Mouse (Mus musculus): Measurements from ENCODE around the gene Zc3h18. TPM values are rescaled to one million over a fixed set of nuclear protein-coding genes. Genes with fewer than 3 reads are reported as not detected.

Gene Zc3h18
- total RNA-seq, 2 experiments from 2014 or later: 21.6 to 23.5 TPM

DNA sequence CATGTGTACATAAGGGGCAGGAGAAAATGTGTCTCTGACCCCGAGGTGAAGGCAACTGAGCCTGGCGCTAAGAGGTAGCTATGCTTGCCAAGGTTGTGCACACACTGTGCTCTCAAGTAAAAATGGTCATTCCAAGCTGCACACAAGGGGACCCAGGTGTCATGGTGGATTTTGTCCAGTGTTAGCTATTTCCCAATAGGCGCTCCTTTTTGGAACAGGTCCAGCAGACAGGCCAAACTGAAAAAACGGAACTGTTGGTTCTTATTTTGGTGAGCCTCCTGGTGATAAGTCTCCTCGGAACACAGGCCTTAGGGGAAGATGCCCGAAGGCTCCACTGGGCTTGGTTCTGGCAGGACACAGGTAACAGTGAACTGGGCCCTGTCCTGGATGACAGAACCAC lies 78.0 kb downstream of the Zc3h18 start:
- intact Hi-C loops (cut with DNase I; ENCODE audit: low total_unique reads): no loop called here
- no peak for DNase-seq

- intact Hi-C loops (cut with DNase I; ENCODE audit: low total_unique reads): no loop called here
- no peak for DNase-seq
Observed at GRCm38 (mm10) chr8:122457171-122457570, 80.8 kb downstream of the Zc3h18 start.

GRCm38 (mm10) chr8:122459218-122459900 lies 83.0 kb downstream of the Zc3h18 start:
- no peak for DNase-seq
- intact Hi-C loops (cut with DNase I; ENCODE audit: low total_unique reads): no loop called here

DNA sequence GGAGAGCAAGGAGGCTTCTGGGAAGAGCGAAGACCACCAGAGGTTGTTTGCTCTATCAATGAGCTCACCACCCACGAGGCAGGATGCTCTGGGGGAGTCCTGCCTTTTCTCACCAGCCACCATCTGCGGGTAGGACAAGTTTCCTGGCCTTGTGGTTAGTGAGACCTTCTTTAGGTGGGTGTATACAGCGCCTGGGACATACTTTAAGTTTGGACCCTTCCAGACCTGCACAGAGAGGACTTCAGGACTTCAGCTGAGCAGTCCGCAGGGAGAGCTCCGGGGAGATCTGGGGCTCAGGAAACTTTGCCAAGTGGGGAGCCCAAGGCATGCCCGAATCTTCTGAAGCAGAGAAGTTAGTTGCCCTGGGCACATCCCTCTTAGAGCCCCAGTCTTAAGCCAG lies 83.6 kb downstream of the Zc3h18 start:
- DNase-seq: no peak
- intact Hi-C loops (cut with DNase I; ENCODE audit: low total_unique reads): no loop called here

GRCm38 (mm10) chr8:122460524-122461472 lies 84.4 kb downstream of the Zc3h18 start, which contains the start of gene Snai3:
Snai3 (minus strand) TSS chr8:122460733.
- peak; percentile 67 for DNase-seq
- intact Hi-C loops (cut with DNase I; ENCODE audit: low total_unique reads): no loop called here

- intact Hi-C loops (cut with DNase I; ENCODE audit: low total_unique reads): no loop called here
Observed at GRCm38 (mm10) chr8:122461473-122462148, 85.2 kb downstream of the Zc3h18 start.

DNA sequence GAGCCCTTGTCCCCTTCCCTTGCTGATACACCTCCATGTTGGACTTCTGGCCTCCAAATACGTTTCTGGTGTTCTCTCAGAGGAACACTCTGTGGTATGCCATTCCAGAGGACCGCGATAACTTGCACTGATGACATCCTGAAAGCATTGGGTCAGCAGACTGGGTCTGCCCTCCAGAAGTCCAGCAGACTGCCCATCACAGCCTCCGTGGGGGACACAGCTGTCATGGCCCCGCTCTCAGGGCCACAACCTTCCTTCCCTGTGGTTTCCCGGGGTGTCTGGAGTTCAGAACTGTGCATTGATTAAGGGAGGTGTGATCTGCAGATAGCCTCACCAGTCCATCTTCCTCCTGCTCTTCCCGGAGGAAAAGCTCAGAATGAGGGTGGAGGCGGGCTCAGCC lies 86.1 kb downstream of the Zc3h18 start:
- intact Hi-C loops (cut with DNase I; ENCODE audit: low total_unique reads): no loop called here
- DNase-seq: no peak

More at GRCm38 (mm10) chr8:122461473-122462148, 85.2 kb downstream of the Zc3h18 start:
- no peak for DNase-seq

DNA sequence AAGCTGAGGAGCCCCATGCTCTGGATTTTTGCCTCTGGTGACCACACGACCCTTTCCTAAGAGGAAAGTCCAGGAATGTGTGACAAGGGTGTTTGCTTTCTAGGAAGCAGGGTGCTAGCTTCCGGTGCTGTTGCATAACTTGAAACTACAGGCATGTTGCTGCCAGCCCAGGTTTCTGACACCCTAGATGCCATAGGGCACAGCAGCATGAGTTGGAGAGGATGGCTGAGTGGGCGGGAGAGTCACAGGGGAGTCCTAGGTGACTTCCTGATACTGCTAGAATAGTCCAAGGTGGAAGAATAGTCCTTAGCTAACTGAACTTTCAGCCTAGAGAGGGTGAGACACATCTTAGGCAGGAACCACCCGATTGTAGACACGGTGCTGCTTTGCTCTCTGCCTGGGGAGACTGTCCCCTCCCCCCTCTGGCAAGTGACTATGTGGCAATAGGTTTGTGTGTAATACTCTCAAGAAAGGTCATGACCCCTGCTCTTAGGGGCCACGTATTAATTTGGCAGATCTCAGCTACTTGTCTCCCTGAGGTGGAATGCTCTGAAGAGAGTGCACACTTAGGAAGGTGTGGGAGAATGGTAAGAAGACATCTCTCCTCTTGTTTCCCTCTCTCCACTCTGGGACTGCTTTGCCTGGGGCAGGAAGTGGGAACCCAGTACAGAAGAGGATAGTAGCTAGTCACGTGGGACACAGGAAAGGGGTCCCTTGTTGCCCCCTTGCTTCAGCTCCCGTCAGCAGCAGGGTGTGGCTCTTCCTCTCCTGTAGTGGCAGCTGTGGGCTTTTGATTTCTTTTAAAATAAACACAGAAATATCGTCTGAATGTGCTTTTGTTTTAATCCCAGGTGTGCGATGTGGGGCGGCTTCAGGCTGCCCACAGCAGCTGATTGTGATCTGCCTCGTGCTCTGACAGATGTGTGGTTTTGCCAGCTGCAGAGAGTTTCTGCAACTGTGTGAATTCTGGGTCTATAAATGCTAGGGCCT lies 87.5 kb downstream of the Zc3h18 start:
- intact Hi-C loops (cut with DNase I; ENCODE audit: low total_unique reads): no loop called here
- no peak for DNase-seq

DNA sequence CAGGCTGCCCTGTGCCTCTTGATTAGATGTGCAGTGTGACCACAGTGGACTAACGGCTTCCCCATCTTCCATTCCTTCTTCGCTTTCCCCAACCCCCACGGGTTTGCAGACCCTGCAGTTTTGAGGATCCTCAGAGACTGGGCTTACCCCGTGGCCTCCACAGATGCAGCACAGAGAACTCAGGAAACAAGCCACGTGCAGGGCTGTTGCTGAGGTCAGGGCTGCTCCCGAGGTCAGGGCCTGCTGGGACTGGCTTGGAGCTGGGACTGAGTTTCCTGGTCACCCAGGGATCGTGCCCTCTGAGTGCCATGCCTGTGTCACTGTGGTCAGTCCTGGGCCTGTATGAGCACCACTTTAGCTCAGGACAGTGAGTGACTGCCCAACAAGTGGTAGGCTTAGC lies 88.6 kb downstream of the Zc3h18 start:
- intact Hi-C loops (cut with DNase I; ENCODE audit: low total_unique reads): no loop called here
- DNase-seq: no peak

Other genes with a start within 250 kb of the Zc3h18 start
- gene Zfpm1, start 94.5 kb upstream of the Zc3h18 start, total RNA-seq (2021): 1 to 10 TPM; 8.4 to 8.6 TPM
- not detected for gene Trhr2, start 15.9 kb upstream of the Zc3h18 start, total RNA-seq (2021)
- gene Il17c, start 45.4 kb downstream of the Zc3h18 start, total RNA-seq (2021): not detected
- 10 to 100 TPM; 15.3 to 18.6 TPM for gene Cyba, start 56.3 kb downstream of the Zc3h18 start, total RNA-seq (2021)
- gene Mvd, start 66.8 kb downstream of the Zc3h18 start, total RNA-seq (2021): 1 to 10 TPM; 5.6 to 7.8 TPM
- gene Snai3, start 84.1 kb downstream of the Zc3h18 start, total RNA-seq (2021): 1 to 10 TPM; 3.1 to 4.1 TPM
- gene Rnf166, start 99.5 kb downstream of the Zc3h18 start, total RNA-seq (2021): 10 to 100 TPM; 23.9 to 28.7 TPM
- gene Ctu2, start 99.5 kb downstream of the Zc3h18 start, total RNA-seq (2021): 1 to 10 TPM; 7.6 to 8.6 TPM
- gene Piezo1, start 174.7 kb downstream of the Zc3h18 start, total RNA-seq (2021): 10 to 100 TPM; 15.1 to 15.4 TPM
- gene Cdt1, start 191.4 kb downstream of the Zc3h18 start, total RNA-seq (2021): 1 to 10 TPM; 1.8 to 3.0 TPM
- 10 to 100 TPM; 40.1 to 44.1 TPM for gene Aprt, start 200.3 kb downstream of the Zc3h18 start, total RNA-seq (2021)
- gene Galns, start 234.9 kb downstream of the Zc3h18 start, total RNA-seq (2021): 1 to 10 TPM; 2.9 to 3.6 TPM
- gene Trappc2l, start 235.0 kb downstream of the Zc3h18 start, total RNA-seq (2021): 10 to 100 TPM; 47.5 TPM
- not detected for gene Pabpn1l, start 246.1 kb downstream of the Zc3h18 start, total RNA-seq (2021)

Measured in gastrocnemius, postnatal 14 days (tissue).